Mouse (Mus musculus) lung, postnatal 0 days (tissue): ENCODE data around the gene Pgap1. TPM values are rescaled to one million over a fixed set of nuclear protein-coding genes. Genes with fewer than 3 reads are reported as not detected.

Experiments used
- ATAC-seq: fragments of 200-750 bp; cut with Nextera tagmentation; 2 replicates; pipeline ENCODE4 v1.8.0; 2017; ENCODE audit warnings: moderate library complexity
- DNase-seq: peaks from one replicate; pipeline ENCODE4 v3.0.0-alpha.2; 2016; ENCODE audit warnings: low spot score
- H3K27ac ChIP-seq: fragments of 300-500 bp; sonication (generic); 2 replicates; pipeline ENCODE4 v1.5.1; 2014; ENCODE audit warnings: antibody characterized with exemption, mild to moderate bottlenecking, low read length, mixed read lengths
- H3K27me3 ChIP-seq: fragments of 300-500 bp; sonication (generic); replicated peaks from 2 replicates; pipeline ENCODE4 v1.6.1; 2014; ENCODE audit warnings: low read length, mixed read lengths; ENCODE audit not compliant: insufficient read depth
- H3K36me3 ChIP-seq: fragments of 300-500 bp; sonication (generic); 2 replicates; pipeline ENCODE4 v1.6.1; 2014; ENCODE audit warnings: low read length, mixed read lengths; ENCODE audit not compliant: insufficient read depth
- H3K4me1 ChIP-seq: fragments of 300-500 bp; sonication (generic); 2 replicates; pipeline ENCODE4 v1.6.1; 2014; ENCODE audit warnings: antibody characterized with exemption, low read depth, low read length, mixed read lengths; ENCODE audit not compliant: insufficient read depth
- H3K4me2 ChIP-seq: fragments of 300-500 bp; sonication (generic); replicated peaks from 2 replicates; pipeline ENCODE4 v1.6.1; 2014; ENCODE audit warnings: low read depth, mild to moderate bottlenecking, low read length, moderate library complexity, mixed read lengths
- H3K4me3 ChIP-seq: fragments of 300-500 bp; sonication (generic); 2 replicates; pipeline ENCODE4 v1.5.1; 2014; ENCODE audit warnings: low read depth, low read length
- H3K9ac ChIP-seq: fragments of 300-500 bp; sonication (generic); replicated peaks from 2 replicates; pipeline ENCODE4 v1.6.1; 2014; ENCODE audit warnings: low read depth, mild to moderate bottlenecking
- H3K9me3 ChIP-seq: fragments of 300-500 bp; sonication (generic); 2 replicates; pipeline ENCODE4 v1.6.1; 2016; ENCODE audit warnings: low read length, mixed read lengths
- CTCF ChIP-seq: IDR thresholded peaks from 2 replicates; pipeline ENCODE4 v1.5.1; 2016; ENCODE audit warnings: antibody characterized with exemption, mild to moderate bottlenecking
- EP300 ChIP-seq: IDR thresholded peaks from 2 replicates; pipeline ENCODE4 v1.6.1; 2016; ENCODE audit warnings: antibody characterized with exemption, mild to moderate bottlenecking, control low read depth
- whole genome bisulfite sequencing: fragments of 180-500 bp; shearing (Covaris S2); extraction: QIAGEN DNeasy Blood & Tissue Kit; methylation state at CpG from one replicate; pipeline ENCODE4 v1.1.7; 2014; 5-methylcytosine and 5-hydroxymethylcytosine counted together
- polyA plus RNA-seq: library from polyadenylated mRNA; unstranded; fragments of >200 nt; fragmentation: Nextera tagmentation; extraction: Ambion mirVana; gene quantifications from 2 replicates; pipeline ENCODE4 v1.2.1, GENCODE M21; 2015

Gene Pgap1
- polyA plus RNA-seq, 1 experiment from 2014 or later: 2.0 TPM

DNA sequence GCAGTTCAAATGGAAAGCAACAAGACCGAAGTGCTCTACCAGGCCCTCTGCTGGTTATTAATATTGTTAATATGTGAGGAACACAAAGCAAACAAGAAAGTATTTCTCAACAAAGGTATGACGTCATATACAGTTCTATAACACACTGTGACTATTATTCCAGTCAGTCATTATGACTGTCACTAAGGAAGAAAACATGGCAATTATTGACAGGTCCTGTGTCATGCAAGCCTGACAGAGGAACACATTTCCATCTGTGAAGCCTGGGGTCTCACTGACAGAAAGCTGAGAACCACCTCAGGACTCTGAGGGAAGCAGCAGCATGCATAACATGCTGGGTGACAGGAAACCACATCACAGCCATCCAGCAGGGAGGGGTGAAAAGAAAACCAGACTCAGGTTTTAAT lies 65.0 kb downstream of the Pgap1 start:
- Histone ChIP-seq H3K27me3 (no peaks in the 10 kb centered on the region), H3K9me3 (no peaks in the 10 kb centered on the region), H3K9ac (no peak overlapping the region), H3K36me3 (no peaks in the 10 kb centered on the region), H3K27ac (no peak overlapping the region), H3K4me2 (no peak overlapping the region), H3K4me3 (no peak overlapping the region), H3K4me1 (no peaks in the 10 kb centered on the region)
- DNase-seq (peak; percentile 54), ATAC-seq (peak; percentile 21; the same call in 1 of the 2 replicates)
- no peak for TF ChIP-seq EP300
- TF ChIP-seq CTCF: peak; percentile 33
- 62% methylated on average over 2 of the region's 2 CpGs for WGBS

DNA sequence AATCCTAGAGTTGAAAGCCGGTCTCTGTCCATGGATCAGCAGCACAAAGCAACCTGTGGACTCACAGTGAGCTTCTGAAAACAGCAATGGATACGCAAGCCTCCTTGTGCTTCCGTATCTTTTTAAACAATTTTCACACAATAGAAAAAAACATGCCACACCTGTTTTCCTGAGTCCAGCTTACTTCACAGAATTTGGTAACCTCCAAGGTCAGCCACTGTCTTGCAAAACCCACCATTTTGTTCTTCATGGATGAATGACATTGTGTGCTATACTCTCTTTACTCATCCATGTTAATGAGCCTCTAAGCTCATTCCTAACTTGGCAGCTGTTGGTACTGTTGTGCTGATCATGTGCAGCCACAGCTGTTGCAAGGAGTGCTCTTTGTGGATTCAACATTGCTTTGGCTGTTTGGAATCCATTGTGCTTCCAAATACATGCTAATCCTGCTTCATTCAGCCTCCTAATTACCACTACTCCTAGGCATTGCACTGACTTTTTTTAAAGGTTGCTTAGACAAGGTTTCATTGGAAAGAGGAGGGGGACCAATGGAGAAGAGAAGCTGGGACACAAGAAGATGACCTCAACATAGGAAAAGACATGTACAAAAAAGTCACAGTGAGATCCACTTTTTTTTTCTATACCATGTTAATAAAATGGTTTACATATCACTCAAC lies 72.6 kb downstream of the Pgap1 start:
- no peak overlapping the region for H3K4me2 ChIP-seq
- H3K36me3 ChIP-seq: no peaks in the 10 kb centered on the region
- DNase-seq (no peak), ATAC-seq (no peak)
- H3K27ac ChIP-seq: no peak overlapping the region
- TF ChIP-seq CTCF: no peak
- no peak for TF ChIP-seq EP300
- no peaks in the 10 kb centered on the region for H3K9me3 ChIP-seq
- no peak overlapping the region for H3K4me3 ChIP-seq
- no peaks in the 10 kb centered on the region for H3K27me3 ChIP-seq
- 93% methylated on average over 3 of the region's 3 CpGs for WGBS
- no peaks in the 10 kb centered on the region for H3K4me1 ChIP-seq
- H3K9ac ChIP-seq: no peak overlapping the region

- H3K9ac ChIP-seq: no peak overlapping the region
- TF ChIP-seq EP300 (no peak), CTCF (no peak)
- H3K27ac ChIP-seq: no peak overlapping the region
- WGBS: 94% methylated on average over 12 of the region's 12 CpGs
- H3K4me1 ChIP-seq: no peaks in the 10 kb centered on the region
- ATAC-seq (no peak), DNase-seq (no peak)
- no peaks in the 10 kb centered on the region for H3K36me3 ChIP-seq
- no peak overlapping the region for H3K4me3 ChIP-seq
- H3K9me3 ChIP-seq: no peaks in the 10 kb centered on the region
- no peaks in the 10 kb centered on the region for H3K27me3 ChIP-seq
- H3K4me2 ChIP-seq: no peak overlapping the region
Observed at GRCm38 (mm10) chr1:54480491-54480890, 77.0 kb downstream of the Pgap1 start.

DNA sequence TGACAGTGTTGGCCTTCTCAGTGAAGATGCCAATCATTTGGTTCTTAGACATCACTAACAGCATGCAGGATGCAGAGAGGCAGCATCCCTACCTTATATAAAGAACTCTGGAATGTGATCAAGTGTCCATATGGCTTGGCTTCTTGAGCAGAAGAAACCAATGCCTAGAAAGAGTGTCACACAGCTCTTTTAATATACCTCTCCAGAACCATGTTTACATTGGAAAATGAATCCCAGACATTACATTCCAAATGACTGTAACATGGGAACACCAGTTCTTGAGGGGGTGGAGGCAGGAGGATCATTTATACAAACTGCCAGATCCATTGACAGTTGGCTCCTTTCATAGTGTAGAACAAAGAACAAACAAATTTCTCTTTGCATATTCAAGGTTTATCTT lies 88.8 kb downstream of the Pgap1 start:
- H3K4me3 ChIP-seq: no peak overlapping the region
- H3K36me3 ChIP-seq: no peaks in the 10 kb centered on the region
- ATAC-seq (no peak), DNase-seq (no peak)
- H3K4me2 ChIP-seq: no peak overlapping the region
- TF ChIP-seq CTCF (no peak), EP300 (no peak)
- H3K4me1 ChIP-seq: no peaks in the 10 kb centered on the region
- H3K9me3 ChIP-seq: no peaks in the 10 kb centered on the region
- no peak overlapping the region for H3K9ac ChIP-seq
- no peaks in the 10 kb centered on the region for H3K27me3 ChIP-seq
- H3K27ac ChIP-seq: no peak overlapping the region

DNA sequence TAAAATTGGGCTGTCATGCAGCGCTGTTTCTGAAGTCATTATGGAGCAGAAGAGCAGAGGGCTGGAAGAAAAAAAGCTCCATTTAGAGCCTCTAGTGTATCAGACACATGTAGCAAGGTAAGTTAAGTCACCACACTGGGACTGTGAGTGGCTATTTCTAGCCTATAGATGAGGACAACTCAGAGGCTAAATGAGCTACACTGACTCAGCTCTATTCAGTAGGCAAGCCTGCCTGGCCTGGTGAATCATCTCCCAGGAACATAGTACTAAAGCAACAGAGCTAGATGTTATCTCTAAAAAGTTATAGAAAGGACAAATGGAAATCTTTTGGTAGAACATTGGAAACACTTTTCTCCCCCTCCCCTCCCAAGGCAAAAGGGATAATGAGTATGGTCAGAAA lies 90.1 kb downstream of the Pgap1 start:
- WGBS: 88% methylated on average over 1 of the region's 1 CpGs
- Histone ChIP-seq H3K4me2 (no peak overlapping the region), H3K27me3 (no peaks in the 10 kb centered on the region), H3K4me3 (no peak overlapping the region), H3K36me3 (no peaks in the 10 kb centered on the region), H3K27ac (no peak overlapping the region), H3K9ac (no peak overlapping the region), H3K4me1 (no peaks in the 10 kb centered on the region), H3K9me3 (no peaks in the 10 kb centered on the region)
- TF ChIP-seq CTCF (no peak), EP300 (no peak)
- ATAC-seq (no peak), DNase-seq (no peak)

DNA sequence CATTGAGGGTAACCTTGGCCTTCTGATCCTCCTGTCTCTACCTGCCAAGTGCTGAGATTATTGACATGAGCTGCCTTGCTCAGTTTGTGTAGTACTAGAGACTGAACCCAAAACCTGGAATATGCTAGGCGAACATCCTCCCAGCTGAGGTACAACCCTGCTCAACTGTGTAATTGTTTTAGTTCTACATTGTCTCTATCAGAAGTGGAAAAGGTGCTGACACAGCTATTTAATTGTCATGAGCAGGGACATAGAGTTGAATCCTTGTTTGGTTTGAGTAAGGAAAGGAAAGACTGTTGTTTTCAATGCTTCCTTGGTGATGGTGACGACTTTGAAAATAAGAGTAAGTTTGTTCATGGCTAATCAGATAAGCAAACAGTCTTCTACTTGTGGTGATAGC lies 105.4 kb downstream of the Pgap1 start:
- Histone ChIP-seq H3K36me3 (no peaks in the 10 kb centered on the region), H3K27me3 (no peaks in the 10 kb centered on the region), H3K4me3 (no peak overlapping the region), H3K9me3 (no peaks in the 10 kb centered on the region), H3K4me1 (no peaks in the 10 kb centered on the region), H3K4me2 (no peak overlapping the region), H3K9ac (no peak overlapping the region), H3K27ac (no peak overlapping the region)
- no peak for DNase-seq
- WGBS: 81% methylated on average over 2 of the region's 2 CpGs
- no peak for ATAC-seq
- TF ChIP-seq EP300 (no peak), CTCF (no peak)

DNA sequence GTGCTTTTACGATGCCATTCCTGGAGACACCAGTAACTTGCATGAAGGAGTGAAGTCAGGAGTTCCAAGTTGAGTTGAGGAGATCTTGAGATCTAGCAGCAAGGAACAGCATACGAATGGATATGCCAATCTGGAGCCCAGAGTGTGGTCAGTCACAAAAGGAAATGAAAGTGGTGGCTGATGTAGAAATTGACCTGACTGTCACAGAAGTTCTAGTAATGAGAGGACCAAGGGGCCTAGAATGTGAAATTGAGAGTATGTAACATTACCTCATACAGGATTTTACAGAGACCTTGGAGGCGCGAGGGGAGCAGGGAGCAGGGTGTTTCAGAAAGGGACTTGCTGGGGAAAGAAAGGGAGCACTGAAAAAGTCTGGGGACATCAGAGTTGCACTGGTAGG lies 108.7 kb downstream of the Pgap1 start:
- Histone ChIP-seq H3K27ac (no peak overlapping the region), H3K4me3 (no peak overlapping the region), H3K9me3 (no peaks in the 10 kb centered on the region), H3K4me1 (no peaks in the 10 kb centered on the region), H3K27me3 (no peaks in the 10 kb centered on the region), H3K4me2 (no peak overlapping the region), H3K36me3 (no peaks in the 10 kb centered on the region), H3K9ac (no peak overlapping the region)
- TF ChIP-seq EP300: no peak
- no peak for TF ChIP-seq CTCF
- 77% methylated on average over 4 of the region's 4 CpGs for WGBS
- no peak for ATAC-seq
- DNase-seq: peak; percentile 6
